Mouse (Mus musculus) thymus, adult 18-20 months (tissue): Measurements from ENCODE around the gene Htr1d.

Experiments
- DNase-seq, 2 experiments: peaks; one replicate each; pipeline ENCODE4 v3.0.0; 2022; ENCODE audit warnings: mixed read lengths in 2 of 2

The Htr1d gene

GRCm38 (mm10) chr4:136423224-136423623 is at the start of gene Htr1d:
TSS of gene Htr1d (plus strand) at chr4:136423524.
- DNase-seq = no peak

GRCm38 (mm10) chr4:136377001-136377400 is 46.3 kb upstream of the Htr1d start:
- DNase-seq = no peak

- no peak for DNase-seq
These were observed 40.3 kb upstream of the Htr1d start for GRCm38 (mm10) chr4:136383052-136383451.

- DNase-seq = no peak
These were observed 39.5 kb upstream of the Htr1d start for GRCm38 (mm10) chr4:136383839-136384238.

- DNase-seq = no peak
These were observed 36.1 kb upstream of the Htr1d start for GRCm38 (mm10) chr4:136387261-136387660.

GRCm38 (mm10) chr4:136401806-136402205 is 21.5 kb upstream of the Htr1d start:
- no peak for DNase-seq

- DNase-seq = no peak
These were observed 15.5 kb upstream of the Htr1d start for GRCm38 (mm10) chr4:136407831-136408230.

GRCm38 (mm10) chr4:136411995-136412765 is 11.1 kb upstream of the Htr1d start:
- no peak for DNase-seq

- no peak for DNase-seq
These were observed 7.8 kb upstream of the Htr1d start for GRCm38 (mm10) chr4:136415477-136415876.

GRCm38 (mm10) chr4:136418962-136419361 is 4.4 kb upstream of the Htr1d start:
- no peak for DNase-seq

GRCm38 (mm10) chr4:136419386-136419785 is 3.9 kb upstream of the Htr1d start:
- DNase-seq = no peak

GRCm38 (mm10) chr4:136424120-136424999 is 1.0 kb downstream of the Htr1d start:
- DNase-seq = no peak

GRCm38 (mm10) chr4:136425000-136425288 is 1.6 kb downstream of the Htr1d start:
- DNase-seq = no peak

- DNase-seq = no peak
These were observed 7.5 kb downstream of the Htr1d start for GRCm38 (mm10) chr4:136430609-136431375.

GRCm38 (mm10) chr4:136431376-136431693 is 8.0 kb downstream of the Htr1d start:
- peak in 1 of 2 experiments; percentile 12 for DNase-seq

- DNase-seq = no peak
These were observed 10.7 kb downstream of the Htr1d start for GRCm38 (mm10) chr4:136434029-136434428.

GRCm38 (mm10) chr4:136439106-136439505 is 15.8 kb downstream of the Htr1d start:
- no peak for DNase-seq

GRCm38 (mm10) chr4:136441354-136442043 is 18.2 kb downstream of the Htr1d start:
- no peak for DNase-seq

- DNase-seq = no peak
These were observed 21.2 kb downstream of the Htr1d start for GRCm38 (mm10) chr4:136444561-136444960.

GRCm38 (mm10) chr4:136449795-136450194 is 26.5 kb downstream of the Htr1d start:
- no peak for DNase-seq

GRCm38 (mm10) chr4:136450271-136450670 is 26.9 kb downstream of the Htr1d start:
- DNase-seq = no peak

GRCm38 (mm10) chr4:136451564-136451963 is 28.2 kb downstream of the Htr1d start:
- DNase-seq = no peak

- no peak for DNase-seq
These were observed 29.0 kb downstream of the Htr1d start for GRCm38 (mm10) chr4:136452286-136452685.
